Mouse (Mus musculus) stomach, postnatal 0 days (tissue): ENCODE data around the gene Senp1.

Experiments
- CTCF ChIP-seq: IDR thresholded peaks from 2 replicates; pipeline ENCODE4 v1.5.1; 2016; ENCODE audit warnings: antibody characterized with exemption, low read depth, mild to moderate bottlenecking, moderate library complexity
- EP300 ChIP-seq: optimal IDR thresholded peaks from 2 replicates; pipeline ENCODE3; 2016; ENCODE audit warnings: antibody characterized with exemption

DNA sequence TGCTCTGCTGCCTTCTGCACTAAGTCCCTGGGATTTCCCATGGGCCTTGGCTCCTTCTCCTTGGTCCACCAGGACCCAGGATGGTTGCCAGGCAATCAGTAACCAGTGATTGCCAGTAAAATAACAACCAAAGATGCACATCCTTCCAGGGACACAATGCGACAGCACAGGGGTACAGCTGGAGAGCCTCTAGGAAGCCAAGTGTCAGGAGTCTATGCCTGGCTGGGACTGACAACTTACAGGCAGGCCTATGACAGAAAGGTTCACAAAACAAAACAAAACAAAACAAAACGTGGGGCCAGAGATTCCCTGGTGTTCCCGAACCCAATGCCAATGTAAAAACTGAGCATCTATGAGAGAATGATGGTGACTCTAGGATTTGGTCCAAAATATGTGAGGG, 74.5 kb downstream of the Senp1 start:
- TF ChIP-seq CTCF: no peak
- TF ChIP-seq EP300: no peak
